Mouse (Mus musculus): ENCODE measurements around the gene Cd247. TPM values are rescaled to one million over a fixed set of nuclear protein-coding genes. Genes with fewer than 3 reads are reported as not detected.

The Cd247 gene
- polyA plus RNA-seq, 1 experiment: 663 TPM

DNA sequence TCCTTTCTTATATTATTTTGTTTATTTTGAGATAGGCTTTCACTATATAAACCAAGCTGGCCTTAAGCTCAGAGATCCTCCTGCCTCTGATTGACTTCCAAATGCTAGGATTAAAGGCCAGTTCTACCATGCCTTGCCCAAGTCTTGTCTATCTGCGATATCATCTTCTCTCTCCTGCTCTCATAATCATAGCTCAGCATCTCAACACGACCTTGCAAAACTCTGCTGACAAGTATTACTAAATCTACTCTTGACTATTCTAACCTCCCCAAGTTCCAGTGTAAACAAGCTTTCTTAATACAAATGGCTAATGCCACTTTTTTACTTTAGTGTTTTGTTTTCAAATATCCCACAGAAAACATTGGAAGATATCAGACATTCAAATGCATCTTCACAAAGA is 119.7 kb downstream of the Cd247 start:
- Histone ChIP-seq H3K4me3 (ENCODE audit: control insufficient read depth, insufficient read depth, low read length) (no peak overlapping the region), H3K27ac (ENCODE audit: control insufficient read depth, insufficient read depth, low read length) (no peak overlapping the region), H3K4me1 (replicated peaks; ENCODE audit: control insufficient read depth, insufficient read depth, low read length) (no peaks in the 10 kb centered on the region), H3K36me3 (ENCODE audit: control insufficient read depth, insufficient read depth, low read length) (peaks cover 20% of the 10 kb centered on the region), H3K27me3 (ENCODE audit: control insufficient read depth, insufficient read depth, low read length) (no peaks in the 10 kb centered on the region)
- DNase-seq: no peak
- 99% methylated on average over 2 of the region's 2 CpGs for WGBS
- TF ChIP-seq CTCF (IDR thresholded peaks at IDR 0.05; ENCODE audit: borderline replicate concordance, control insufficient read depth, extremely low read depth, insufficient read depth, low read length, poor library complexity) (no peak), POLR2A (IDR thresholded peaks at IDR 0.05; ENCODE audit: control insufficient read depth, extremely low read depth, insufficient read depth, low read length, poor library complexity) (no peak)

DNA sequence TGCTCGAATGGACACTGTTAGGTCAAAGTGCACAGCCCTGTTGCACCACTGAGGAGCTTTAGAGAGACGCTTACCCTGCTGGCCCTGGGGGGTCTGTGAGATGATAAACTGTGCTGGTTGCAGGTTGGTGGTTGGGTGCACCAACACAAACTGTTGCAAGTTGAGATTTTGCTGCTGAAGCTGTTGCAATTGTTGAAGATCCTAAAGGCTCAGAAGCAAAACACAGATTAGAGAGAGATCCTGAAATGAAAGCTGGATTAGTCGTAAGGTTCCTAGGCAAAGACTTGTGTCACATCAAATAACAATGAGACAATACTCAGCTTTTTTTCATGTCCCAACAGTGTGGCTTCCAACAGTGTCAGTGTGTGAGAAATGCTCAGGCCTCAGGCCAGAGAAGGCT is 120.3 kb downstream of the Cd247 start:
- Histone ChIP-seq H3K4me3 (ENCODE audit: control insufficient read depth, insufficient read depth, low read length) (no peak overlapping the region), H3K27ac (ENCODE audit: control insufficient read depth, insufficient read depth, low read length) (no peak overlapping the region), H3K4me1 (replicated peaks; ENCODE audit: control insufficient read depth, insufficient read depth, low read length) (no peaks in the 10 kb centered on the region), H3K27me3 (ENCODE audit: control insufficient read depth, insufficient read depth, low read length) (no peaks in the 10 kb centered on the region), H3K36me3 (ENCODE audit: control insufficient read depth, insufficient read depth, low read length) (peaks cover 20% of the 10 kb centered on the region)
- WGBS: 97% methylated on average over 3 of the region's 3 CpGs
- no peak for TF ChIP-seq CTCF (IDR thresholded peaks at IDR 0.05; ENCODE audit: borderline replicate concordance, control insufficient read depth, extremely low read depth, insufficient read depth, low read length, poor library complexity)
- TF ChIP-seq POLR2A (IDR thresholded peaks at IDR 0.05; ENCODE audit: control insufficient read depth, extremely low read depth, insufficient read depth, low read length, poor library complexity): no peak
- DNase-seq: no peak

DNA sequence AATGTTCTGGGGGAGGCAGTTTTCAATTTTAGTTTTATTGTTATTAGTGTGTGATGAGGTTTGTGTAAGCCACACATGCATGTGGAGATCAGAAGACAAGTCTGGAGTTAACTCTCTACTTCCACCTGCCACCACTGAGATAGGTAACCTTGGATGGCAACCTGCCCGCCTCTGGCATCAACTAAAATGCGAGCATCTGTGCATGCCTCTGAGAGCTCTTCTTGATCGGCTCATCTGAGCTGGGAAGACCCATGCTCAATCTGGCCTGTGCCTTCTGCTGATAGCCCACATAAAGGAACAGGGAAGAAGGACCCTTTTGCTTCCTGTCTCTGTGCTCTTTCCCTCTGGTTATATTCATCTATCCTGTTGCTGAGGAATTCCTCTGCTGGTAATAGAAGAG is 121.0 kb downstream of the Cd247 start:
- TF ChIP-seq CTCF (IDR thresholded peaks at IDR 0.05; ENCODE audit: borderline replicate concordance, control insufficient read depth, extremely low read depth, insufficient read depth, low read length, poor library complexity): no peak
- no peak for TF ChIP-seq POLR2A (IDR thresholded peaks at IDR 0.05; ENCODE audit: control insufficient read depth, extremely low read depth, insufficient read depth, low read length, poor library complexity)
- WGBS: 87% methylated on average over 3 of the region's 3 CpGs

DNA sequence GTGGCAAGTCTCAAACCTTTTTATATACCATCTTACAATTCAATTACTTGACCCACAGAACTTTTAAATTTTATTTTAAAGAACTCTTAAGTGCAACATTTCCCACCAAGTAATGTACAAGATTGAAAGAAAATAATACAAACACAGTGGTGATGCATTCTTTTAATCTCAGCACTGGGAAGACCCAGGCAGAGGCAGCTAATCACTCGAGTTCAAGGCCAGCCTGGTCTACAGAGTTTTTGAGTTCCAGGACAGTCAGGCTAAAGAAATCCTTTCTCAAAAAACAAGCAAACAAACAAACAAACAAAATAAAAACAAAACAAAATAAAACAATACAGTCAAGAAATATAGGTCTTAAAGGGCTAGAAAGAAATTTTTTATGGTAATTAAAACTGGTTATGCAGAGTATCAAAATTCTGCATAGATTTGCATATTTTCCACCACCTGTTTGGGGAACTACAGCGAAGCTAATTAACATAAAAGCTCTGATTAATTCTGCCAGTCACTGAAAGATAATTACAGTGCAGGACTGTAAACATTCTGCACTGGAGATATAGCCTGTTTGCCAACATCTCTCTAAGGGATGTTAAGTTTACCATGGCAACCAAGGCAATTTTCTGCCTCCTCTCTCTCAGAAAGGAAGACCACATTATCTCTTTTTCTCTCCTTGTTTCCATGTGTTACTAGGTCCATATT is 125.4 kb downstream of the Cd247 start:
- DNase-seq: no peak
- Histone ChIP-seq H3K4me3 (ENCODE audit: control insufficient read depth, insufficient read depth, low read length) (no peak overlapping the region), H3K27ac (ENCODE audit: control insufficient read depth, insufficient read depth, low read length) (no peak overlapping the region), H3K27me3 (ENCODE audit: control insufficient read depth, insufficient read depth, low read length) (no peaks in the 10 kb centered on the region), H3K36me3 (ENCODE audit: control insufficient read depth, insufficient read depth, low read length) (peaks cover 9% of the 10 kb centered on the region), H3K4me1 (replicated peaks; ENCODE audit: control insufficient read depth, insufficient read depth, low read length) (no peaks in the 10 kb centered on the region)
- TF ChIP-seq POLR2A (IDR thresholded peaks at IDR 0.05; ENCODE audit: control insufficient read depth, extremely low read depth, insufficient read depth, low read length, poor library complexity) (no peak), CTCF (IDR thresholded peaks at IDR 0.05; ENCODE audit: borderline replicate concordance, control insufficient read depth, extremely low read depth, insufficient read depth, low read length, poor library complexity) (no peak)
- 98% methylated on average over 2 of the region's 2 CpGs for WGBS

More for the DNA sequence above, 121.0 kb downstream of the Cd247 start:
- Histone ChIP-seq H3K4me1 (replicated peaks; ENCODE audit: control insufficient read depth, insufficient read depth, low read length) (no peaks in the 10 kb centered on the region), H3K4me3 (ENCODE audit: control insufficient read depth, insufficient read depth, low read length) (no peak overlapping the region), H3K36me3 (ENCODE audit: control insufficient read depth, insufficient read depth, low read length) (peaks cover 20% of the 10 kb centered on the region), H3K27ac (ENCODE audit: control insufficient read depth, insufficient read depth, low read length) (no peak overlapping the region), H3K27me3 (ENCODE audit: control insufficient read depth, insufficient read depth, low read length) (no peaks in the 10 kb centered on the region)
- no peak for DNase-seq

DNA sequence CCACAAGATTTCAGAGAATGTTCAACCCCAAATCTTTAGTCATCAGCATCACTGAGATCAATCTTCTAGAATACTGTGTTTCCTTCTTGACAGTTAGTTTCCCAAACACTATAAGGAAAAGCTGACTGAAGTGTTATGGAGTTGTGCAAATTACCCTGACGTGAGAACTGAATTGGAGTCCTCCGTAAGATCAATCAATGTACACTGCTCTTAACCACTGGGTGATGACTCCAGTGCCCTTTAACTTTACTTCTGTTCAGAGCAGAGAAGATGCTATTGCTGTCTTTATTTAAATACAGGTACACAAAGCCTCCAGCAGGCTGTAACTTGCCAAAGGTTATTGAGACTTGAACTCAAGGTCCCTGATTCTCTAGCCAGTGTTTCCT is 125.9 kb downstream of the Cd247 start:
- no peaks in the 10 kb centered on the region for H3K27me3 ChIP-seq (ENCODE audit: control insufficient read depth, insufficient read depth, low read length)
- no peaks in the 10 kb centered on the region for H3K4me1 ChIP-seq (replicated peaks; ENCODE audit: control insufficient read depth, insufficient read depth, low read length)
- whole genome bisulfite sequencing: 98% methylated on average over 2 of the region's 2 CpGs
- H3K4me3 ChIP-seq (ENCODE audit: control insufficient read depth, insufficient read depth, low read length): no peak overlapping the region
- H3K36me3 ChIP-seq (ENCODE audit: control insufficient read depth, insufficient read depth, low read length): peaks cover 9% of the 10 kb centered on the region
- no peak overlapping the region for H3K27ac ChIP-seq (ENCODE audit: control insufficient read depth, insufficient read depth, low read length)
- TF ChIP-seq CTCF (IDR thresholded peaks at IDR 0.05; ENCODE audit: borderline replicate concordance, control insufficient read depth, extremely low read depth, insufficient read depth, low read length, poor library complexity): no peak
- no peak for TF ChIP-seq POLR2A (IDR thresholded peaks at IDR 0.05; ENCODE audit: control insufficient read depth, extremely low read depth, insufficient read depth, low read length, poor library complexity)
- DNase-seq: no peak

DNA sequence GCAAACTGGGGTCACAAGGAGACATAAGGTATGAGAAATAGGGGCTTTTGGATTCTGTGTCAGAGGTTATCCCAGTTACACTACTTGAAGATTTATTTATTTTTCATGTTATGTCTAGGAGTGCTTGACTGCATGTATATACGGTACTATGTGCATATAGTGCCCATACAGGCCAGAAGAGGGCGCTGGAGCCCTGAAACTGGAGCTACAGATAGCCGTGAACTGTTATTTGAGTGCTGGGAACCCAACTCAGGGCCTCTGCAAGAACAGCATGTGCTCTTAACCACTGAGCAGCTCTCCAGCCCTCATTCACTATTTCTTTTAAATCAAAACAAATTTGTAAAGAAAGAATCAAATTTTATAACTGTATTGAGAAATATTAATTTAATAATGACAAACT is 132.5 kb downstream of the Cd247 start:
- Histone ChIP-seq H3K4me3 (ENCODE audit: control insufficient read depth, insufficient read depth, low read length) (no peak overlapping the region), H3K36me3 (ENCODE audit: control insufficient read depth, insufficient read depth, low read length) (peaks cover 8% of the 10 kb centered on the region), H3K27me3 (ENCODE audit: control insufficient read depth, insufficient read depth, low read length) (no peaks in the 10 kb centered on the region), H3K27ac (ENCODE audit: control insufficient read depth, insufficient read depth, low read length) (no peak overlapping the region), H3K4me1 (replicated peaks; ENCODE audit: control insufficient read depth, insufficient read depth, low read length) (no peaks in the 10 kb centered on the region)
- WGBS: 86% methylated on average over 3 of the region's 3 CpGs
- no peak for DNase-seq
- no peak for TF ChIP-seq CTCF (IDR thresholded peaks at IDR 0.05; ENCODE audit: borderline replicate concordance, control insufficient read depth, extremely low read depth, insufficient read depth, low read length, poor library complexity)

DNA sequence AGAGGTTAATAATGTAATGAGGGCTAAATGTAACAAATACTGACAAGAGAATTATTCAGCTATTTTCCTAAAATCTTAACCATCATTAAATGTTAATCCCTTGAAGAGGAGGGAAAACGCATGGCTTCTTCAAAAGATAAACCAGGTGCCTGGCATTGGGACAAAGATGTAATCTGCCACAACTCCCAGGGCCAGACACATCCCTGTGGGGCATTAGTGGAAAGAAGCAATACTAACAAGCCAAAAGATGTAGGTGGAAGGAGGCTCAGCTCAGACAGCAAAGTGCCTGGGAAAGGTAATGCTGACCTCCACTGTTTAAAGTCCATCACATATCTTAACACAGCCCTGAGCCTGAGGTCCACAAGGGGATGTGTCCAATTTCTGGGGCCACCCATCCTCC is 134.0 kb downstream of the Cd247 start:
- Histone ChIP-seq H3K4me1 (replicated peaks; ENCODE audit: control insufficient read depth, insufficient read depth, low read length) (no peaks in the 10 kb centered on the region), H3K4me3 (ENCODE audit: control insufficient read depth, insufficient read depth, low read length) (no peak overlapping the region), H3K36me3 (ENCODE audit: control insufficient read depth, insufficient read depth, low read length) (no peaks in the 10 kb centered on the region), H3K27me3 (ENCODE audit: control insufficient read depth, insufficient read depth, low read length) (no peaks in the 10 kb centered on the region), H3K27ac (ENCODE audit: control insufficient read depth, insufficient read depth, low read length) (no peak overlapping the region)
- TF ChIP-seq POLR2A (IDR thresholded peaks at IDR 0.05; ENCODE audit: control insufficient read depth, extremely low read depth, insufficient read depth, low read length, poor library complexity) (no peak), CTCF (IDR thresholded peaks at IDR 0.05; ENCODE audit: borderline replicate concordance, control insufficient read depth, extremely low read depth, insufficient read depth, low read length, poor library complexity) (no peak)
- 95% methylated on average over 1 of the region's 1 CpGs for WGBS
- DNase-seq: no peak

Data from thymus, adult 2 months (tissue).